Mouse (Mus musculus): ENCODE data around the gene Ebna1bp2. TPM values are rescaled to one million over a fixed set of nuclear protein-coding genes. Genes with fewer than 3 reads are reported as not detected.

Ebna1bp2 gene
- polyA plus RNA-seq (2015; fragmentation: Nextera tagmentation; extraction: Ambion mirVana): 88.3 and 91.6 TPM in 2 replicates

DNA sequence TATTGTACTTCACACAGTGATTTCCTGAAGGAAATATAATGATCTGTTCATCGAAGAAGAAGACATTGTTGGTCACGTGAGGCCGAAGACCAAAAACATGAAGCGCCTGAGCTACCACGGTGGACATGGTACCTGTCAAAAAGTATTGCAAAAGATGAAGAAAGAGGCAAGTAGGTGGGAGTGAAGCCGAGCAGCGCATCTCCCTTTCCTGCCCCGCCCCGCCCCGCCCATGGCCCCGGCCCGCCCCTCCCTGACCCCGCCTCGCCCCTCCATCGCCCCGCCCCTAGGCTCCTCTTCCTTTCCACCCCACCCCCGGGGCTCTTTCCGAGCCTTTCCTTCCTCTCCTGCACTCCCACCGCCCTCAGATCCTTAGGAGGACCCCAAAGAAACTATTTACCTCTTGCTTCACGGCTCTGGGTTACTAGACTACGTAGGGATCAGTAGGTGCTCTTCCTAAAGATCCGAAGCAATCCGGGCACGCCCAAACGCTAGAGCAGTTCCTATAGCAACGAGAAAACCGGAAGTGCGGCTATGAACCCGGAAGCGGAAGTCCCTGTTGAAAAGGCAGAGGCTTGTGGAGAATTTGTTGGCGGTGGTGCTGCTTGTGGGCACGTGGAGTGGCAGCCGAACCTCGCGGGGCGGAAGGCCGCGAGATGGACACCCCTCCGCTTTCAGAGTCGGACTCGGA lies at the start of gene Ebna1bp2, which contains the start of gene Cfap57:
Gene Ebna1bp2 (plus strand): TSS at position 521 of the 688 bp plus-strand sequence.
Gene Cfap57 (minus strand): TSS at position 499 of the 688 bp plus-strand sequence.
- WGBS: under 1% methylated on average over 31 of the region's 41 CpGs

DNA sequence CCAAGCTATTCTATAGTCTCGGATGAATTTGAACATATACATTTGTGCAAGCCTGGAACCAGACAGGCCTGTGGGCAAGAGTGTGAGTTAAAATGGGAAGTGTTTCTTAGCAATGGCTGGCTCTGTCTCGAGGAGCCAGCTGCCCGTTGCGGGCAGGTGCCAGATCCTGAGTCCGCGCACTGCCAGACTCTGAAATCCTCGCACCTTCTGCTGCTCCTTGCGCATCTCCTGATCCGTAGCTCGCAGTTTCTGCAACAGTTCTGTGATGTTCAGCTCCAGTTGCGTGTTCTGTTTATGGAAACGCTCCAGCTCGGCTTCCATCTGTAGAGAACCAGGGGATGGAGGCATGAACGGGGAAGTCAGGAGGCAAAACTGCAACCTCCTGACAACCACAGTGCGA lies 49.2 kb upstream of the Ebna1bp2 start:
- 84% methylated on average over 15 of the region's 15 CpGs for WGBS

More for the DNA sequence above, at the start of gene Ebna1bp2, which contains the start of gene Cfap57:
- peak within 1 kb of the TSS; percentile 94 for H3K4me2 ChIP-seq
- H3K27me3 ChIP-seq (replicated peaks): no peaks in the 10 kb centered on the region
- peaks cover 12% of the 10 kb centered on the region for H3K4me1 ChIP-seq
- peak within 1 kb of the TSS; percentile 64 for H3K9ac ChIP-seq
- H3K27ac ChIP-seq: peak within 1 kb of the TSS; percentile 65
- peak within 1 kb of the TSS; percentile 62 for H3K4me3 ChIP-seq
- peak; percentile 94 for ATAC-seq (replicated peaks)
- H3K9me3 ChIP-seq: no peaks in the 10 kb centered on the region
- peaks cover 19% of the 10 kb centered on the region for H3K36me3 ChIP-seq (replicated peaks)

DNA sequence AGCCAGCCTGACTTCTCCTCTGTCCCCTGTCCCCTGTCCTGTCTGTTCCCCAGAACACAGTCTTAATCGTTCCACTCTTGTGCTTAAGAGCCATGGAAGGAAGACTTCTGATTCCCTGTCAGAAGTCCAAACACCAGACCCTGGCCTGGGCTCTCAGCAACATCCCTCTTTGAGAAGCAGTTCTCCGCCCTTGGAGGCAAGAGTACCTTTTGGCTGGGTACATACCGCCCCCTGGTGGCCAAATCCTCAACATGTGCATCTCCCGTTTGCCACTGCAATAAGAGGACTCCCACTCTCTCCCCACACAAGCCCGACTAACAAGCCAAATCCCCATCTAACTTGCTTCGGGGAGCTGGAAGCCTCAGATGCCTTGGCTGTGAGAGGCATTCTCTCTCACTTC lies 44.5 kb upstream of the Ebna1bp2 start:
- whole genome bisulfite sequencing: 3% methylated on average over 6 of the region's 6 CpGs
- Histone ChIP-seq H3K36me3 (replicated peaks) (no peaks in the 10 kb centered on the region), H3K9ac (no peak overlapping the region), H3K27ac (no peak overlapping the region), H3K4me3 (no peak overlapping the region), H3K4me2 (no peak overlapping the region), H3K9me3 (no peaks in the 10 kb centered on the region), H3K4me1 (no peaks in the 10 kb centered on the region), H3K27me3 (replicated peaks) (no peaks in the 10 kb centered on the region)
- peak; percentile 73 for ATAC-seq (replicated peaks)

More for the DNA sequence above, 49.2 kb upstream of the Ebna1bp2 start:
- Histone ChIP-seq H3K4me2 (no peak overlapping the region), H3K9me3 (no peaks in the 10 kb centered on the region), H3K27me3 (replicated peaks) (no peaks in the 10 kb centered on the region), H3K27ac (no peak overlapping the region), H3K4me3 (no peak overlapping the region), H3K36me3 (replicated peaks) (no peaks in the 10 kb centered on the region), H3K9ac (no peak overlapping the region), H3K4me1 (no peaks in the 10 kb centered on the region)
- ATAC-seq (replicated peaks): no peak

DNA sequence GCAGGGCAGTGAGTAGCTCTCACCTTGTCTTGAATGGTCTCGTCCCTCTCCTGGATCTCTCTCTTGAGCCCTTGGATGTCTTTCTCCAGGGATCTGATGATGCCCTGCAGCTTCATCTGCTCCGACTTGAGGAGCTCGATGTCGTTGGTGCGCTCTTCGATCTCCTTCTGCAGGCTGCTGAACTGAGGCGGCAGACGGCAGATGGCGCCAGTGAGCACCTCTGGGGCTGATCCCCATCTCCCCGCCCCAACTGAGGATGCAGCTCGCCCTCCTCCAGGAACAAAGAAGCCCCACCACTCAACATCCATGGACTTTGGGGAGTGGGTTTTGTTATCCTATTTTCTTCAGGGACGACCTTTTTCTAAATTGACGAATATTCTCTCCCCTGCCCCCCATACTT lies 41.3 kb upstream of the Ebna1bp2 start:
- H3K27me3 ChIP-seq (replicated peaks): no peaks in the 10 kb centered on the region
- no peak overlapping the region for H3K9ac ChIP-seq
- H3K4me2 ChIP-seq: no peak overlapping the region
- H3K4me3 ChIP-seq: no peak overlapping the region
- no peaks in the 10 kb centered on the region for H3K4me1 ChIP-seq
- ATAC-seq (replicated peaks): no peak
- whole genome bisulfite sequencing: 47% methylated on average over 13 of the region's 13 CpGs
- no peak overlapping the region for H3K27ac ChIP-seq
- no peaks in the 10 kb centered on the region for H3K36me3 ChIP-seq (replicated peaks)
- no peaks in the 10 kb centered on the region for H3K9me3 ChIP-seq

DNA sequence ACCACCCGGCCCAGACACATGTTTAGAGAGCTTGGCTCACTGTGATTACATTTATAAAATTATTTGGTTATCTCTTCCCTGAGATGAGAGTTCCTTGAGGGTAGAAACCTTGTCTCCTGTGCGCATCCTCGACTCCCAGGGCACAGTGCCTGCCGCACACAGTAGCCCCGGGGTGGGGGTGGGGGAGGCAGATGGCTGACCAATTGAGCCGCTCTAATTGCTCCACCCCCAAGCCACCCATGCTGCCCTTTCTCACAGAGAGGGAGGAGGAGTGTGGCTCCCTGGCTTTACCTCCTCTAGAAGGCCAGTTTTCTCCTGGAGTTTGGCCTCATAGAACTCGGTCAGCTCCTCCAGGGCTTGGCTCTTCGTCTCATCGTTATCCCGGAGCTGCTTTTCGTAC lies 39.1 kb upstream of the Ebna1bp2 start:
- ATAC-seq (replicated peaks): no peak
- Histone ChIP-seq H3K4me1 (no peaks in the 10 kb centered on the region), H3K27me3 (replicated peaks) (no peaks in the 10 kb centered on the region), H3K27ac (no peak overlapping the region), H3K4me3 (no peak overlapping the region), H3K36me3 (replicated peaks) (no peaks in the 10 kb centered on the region), H3K9me3 (no peaks in the 10 kb centered on the region), H3K4me2 (no peak overlapping the region), H3K9ac (no peak overlapping the region)
- 32% methylated on average over 11 of the region's 11 CpGs for WGBS

DNA sequence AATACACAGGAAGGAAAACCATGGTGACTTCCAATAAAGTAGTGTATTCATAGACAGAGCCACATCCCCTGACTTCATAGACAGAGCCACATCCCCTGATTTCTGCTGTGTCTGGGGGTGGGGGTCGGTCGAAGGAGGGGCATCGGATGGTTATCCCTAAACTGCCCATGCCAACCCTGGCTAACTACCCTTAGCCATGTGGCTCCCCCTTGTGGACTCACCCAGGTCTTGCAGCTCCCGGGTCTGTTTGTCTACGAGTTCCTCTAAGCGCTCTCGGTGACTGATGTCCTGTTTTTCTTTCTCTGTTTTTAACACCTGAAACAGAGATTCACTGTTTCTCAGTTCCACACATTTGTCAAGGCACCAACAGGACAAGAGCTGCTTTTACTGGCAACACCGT lies 38.0 kb upstream of the Ebna1bp2 start:
- 95% methylated on average over 8 of the region's 8 CpGs for WGBS
- ATAC-seq (replicated peaks): no peak

DNA sequence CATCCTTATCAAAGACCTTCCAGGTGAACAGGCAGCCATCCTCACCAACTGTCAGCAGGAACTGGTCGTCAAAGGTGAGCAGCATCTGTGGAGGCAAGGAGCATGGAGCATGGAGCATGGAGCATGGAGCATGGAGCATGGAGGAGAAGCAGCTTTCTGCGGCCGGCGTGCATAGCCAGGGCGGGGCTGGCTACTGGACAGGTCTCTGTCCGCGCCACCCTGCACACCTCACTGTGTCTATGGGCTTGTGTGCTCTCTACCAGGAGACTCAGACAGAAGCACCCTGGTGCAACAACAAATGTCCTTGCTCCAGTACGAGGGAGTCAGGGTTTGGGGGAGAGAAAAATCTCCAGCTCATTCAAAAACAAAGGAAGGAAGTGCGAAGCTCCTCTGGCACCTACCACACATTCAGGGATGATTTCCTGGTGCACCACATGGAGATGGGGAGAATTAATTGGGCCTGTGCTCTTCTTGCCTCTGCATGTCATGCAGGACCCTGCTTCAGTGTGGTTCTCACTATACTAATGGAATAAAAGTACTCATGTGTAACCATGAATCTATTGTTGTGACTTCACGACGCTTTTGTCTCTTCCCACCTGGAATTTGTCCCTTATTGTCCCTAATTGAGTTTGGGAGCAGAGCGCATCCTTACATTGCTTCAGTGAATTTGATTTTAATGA lies 31.4 kb upstream of the Ebna1bp2 start:
- peak overlapping the region; percentile 69 for H3K27ac ChIP-seq

More for the DNA sequence above, 38.0 kb upstream of the Ebna1bp2 start:
- H3K4me1 ChIP-seq: peaks cover 3% of the 10 kb centered on the region; the same call in 1 of the 2 replicates
- no peaks in the 10 kb centered on the region for H3K27me3 ChIP-seq (replicated peaks)
- H3K4me2 ChIP-seq: no peak overlapping the region
- H3K4me3 ChIP-seq: no peak overlapping the region
- H3K9me3 ChIP-seq: no peaks in the 10 kb centered on the region
- no peak overlapping the region for H3K9ac ChIP-seq
- no peaks in the 10 kb centered on the region for H3K36me3 ChIP-seq (replicated peaks)
- H3K27ac ChIP-seq: no peak overlapping the region

DNA sequence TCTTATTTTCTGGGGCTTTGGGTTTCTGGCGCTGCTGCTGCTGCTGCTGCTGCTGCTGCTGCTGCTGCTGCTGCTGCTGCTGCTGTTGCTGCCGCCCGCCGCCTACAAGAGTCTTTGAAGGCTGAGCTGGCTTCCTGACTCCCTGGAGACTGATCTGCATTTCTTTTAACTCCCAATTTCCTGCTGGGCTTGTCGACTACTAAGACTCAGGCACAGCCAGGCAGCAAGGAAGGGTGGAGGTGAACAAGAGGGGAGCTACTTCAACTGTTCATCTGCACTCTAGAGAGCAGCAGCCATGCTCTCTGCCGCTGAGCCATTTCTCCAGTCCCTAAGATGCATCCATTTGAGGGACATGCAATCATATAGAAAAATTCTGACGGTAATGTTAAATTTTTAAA lies 30.9 kb upstream of the Ebna1bp2 start:
- Histone ChIP-seq H3K27me3 (replicated peaks) (no peaks in the 10 kb centered on the region), H3K4me2 (peak overlapping the region; percentile 26; the same call in 1 of the 2 replicates), H3K4me3 (no peak overlapping the region), H3K9ac (no peak overlapping the region), H3K9me3 (no peaks in the 10 kb centered on the region), H3K36me3 (replicated peaks) (no peaks in the 10 kb centered on the region), H3K27ac (peak overlapping the region; percentile 69), H3K4me1 (peaks cover 14% of the 10 kb centered on the region)
- peak; percentile 73 for ATAC-seq (replicated peaks)
- WGBS: 2% methylated on average over 7 of the region's 7 CpGs

More for the DNA sequence above, 31.4 kb upstream of the Ebna1bp2 start:
- Histone ChIP-seq H3K9ac (no peak overlapping the region), H3K4me3 (no peak overlapping the region), H3K9me3 (no peaks in the 10 kb centered on the region), H3K4me1 (peaks cover 14% of the 10 kb centered on the region), H3K36me3 (replicated peaks) (no peaks in the 10 kb centered on the region), H3K27me3 (replicated peaks) (no peaks in the 10 kb centered on the region), H3K4me2 (peak overlapping the region; percentile 26; the same call in 1 of the 2 replicates)
- ATAC-seq (replicated peaks): peak; percentile 47
- WGBS: 55% methylated on average over 12 of the region's 12 CpGs

DNA sequence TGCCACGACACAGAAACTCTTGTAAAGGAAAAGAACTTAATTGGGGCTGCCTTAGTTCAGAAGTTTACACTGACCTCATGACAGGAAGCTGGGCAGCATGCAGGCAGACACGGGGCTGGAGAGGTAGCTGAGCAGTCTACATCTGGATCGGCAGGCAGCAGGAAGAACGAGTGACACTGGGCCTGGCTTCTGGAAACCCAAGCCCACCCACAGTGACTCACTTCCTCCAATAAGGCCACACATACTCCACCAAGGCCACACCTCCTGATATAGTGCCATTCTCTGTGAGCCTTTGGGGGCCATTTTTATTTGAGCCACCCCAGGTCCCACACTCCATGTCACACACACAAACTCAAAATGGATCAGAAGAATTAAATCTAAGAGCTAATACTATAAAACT lies 16.5 kb upstream of the Ebna1bp2 start:
- Histone ChIP-seq H3K4me3 (no peak overlapping the region), H3K27ac (no peak overlapping the region), H3K9ac (no peak overlapping the region), H3K4me1 (no peaks in the 10 kb centered on the region), H3K36me3 (replicated peaks) (no peaks in the 10 kb centered on the region), H3K4me2 (no peak overlapping the region), H3K9me3 (no peaks in the 10 kb centered on the region), H3K27me3 (replicated peaks) (no peaks in the 10 kb centered on the region)
- WGBS: 71% methylated on average over 4 of the region's 4 CpGs
- no peak for ATAC-seq (replicated peaks)

DNA sequence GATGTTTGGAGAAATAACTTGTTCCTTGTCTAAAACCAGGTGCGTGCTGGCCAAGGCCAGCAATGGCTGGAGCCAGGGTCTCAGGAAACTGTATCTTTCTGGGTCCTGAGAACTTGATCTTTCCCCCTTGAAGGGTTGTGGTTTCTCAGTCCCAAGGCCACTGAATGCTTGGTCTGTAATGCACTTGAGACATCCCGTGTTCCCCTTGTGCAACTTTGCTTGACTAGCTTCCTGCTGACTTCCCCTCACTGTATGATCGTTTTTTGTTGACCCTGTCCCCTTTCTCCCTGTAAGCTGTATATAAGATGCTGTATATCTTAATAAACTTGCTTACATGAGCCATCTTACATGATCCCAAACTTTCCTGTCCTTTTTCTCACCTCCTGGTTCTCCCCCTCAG lies 10.8 kb upstream of the Ebna1bp2 start:
- H3K9ac ChIP-seq: no peak overlapping the region
- H3K27ac ChIP-seq: no peak overlapping the region
- no peaks in the 10 kb centered on the region for H3K36me3 ChIP-seq (replicated peaks)
- WGBS: 69% methylated on average over 3 of the region's 3 CpGs
- H3K4me2 ChIP-seq: no peak overlapping the region
- H3K9me3 ChIP-seq: no peaks in the 10 kb centered on the region
- H3K4me1 ChIP-seq: no peaks in the 10 kb centered on the region
- ATAC-seq (replicated peaks): no peak
- no peaks in the 10 kb centered on the region for H3K27me3 ChIP-seq (replicated peaks)
- H3K4me3 ChIP-seq: no peak overlapping the region

DNA sequence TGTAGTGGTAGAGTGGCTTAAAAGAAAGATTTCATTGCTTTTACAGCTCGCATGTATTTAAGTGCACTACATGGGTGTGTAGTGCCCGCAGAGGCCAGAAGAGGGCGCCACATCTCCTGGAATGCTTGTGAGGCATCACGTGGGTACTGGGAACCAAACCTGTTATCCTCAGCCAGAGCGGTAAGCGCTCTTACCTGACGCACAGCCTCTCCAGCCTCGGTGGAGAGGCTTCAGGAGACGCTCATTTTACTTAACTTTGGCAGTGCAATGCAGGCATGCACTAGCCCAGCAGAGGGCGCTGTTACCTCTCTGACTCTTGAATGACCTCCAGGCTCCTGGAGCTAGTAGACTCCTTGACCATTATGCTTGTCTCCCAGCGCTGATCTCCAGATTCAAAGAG lies 8.0 kb upstream of the Ebna1bp2 start:
- H3K4me3 ChIP-seq: no peak overlapping the region
- no peak overlapping the region for H3K27ac ChIP-seq
- no peak for ATAC-seq (replicated peaks)
- H3K9ac ChIP-seq: no peak overlapping the region
- H3K27me3 ChIP-seq (replicated peaks): no peaks in the 10 kb centered on the region
- no peak overlapping the region for H3K4me2 ChIP-seq
- WGBS: 26% methylated on average over 11 of the region's 11 CpGs
- no peaks in the 10 kb centered on the region for H3K4me1 ChIP-seq
- H3K9me3 ChIP-seq: no peaks in the 10 kb centered on the region
- no peaks in the 10 kb centered on the region for H3K36me3 ChIP-seq (replicated peaks)

DNA sequence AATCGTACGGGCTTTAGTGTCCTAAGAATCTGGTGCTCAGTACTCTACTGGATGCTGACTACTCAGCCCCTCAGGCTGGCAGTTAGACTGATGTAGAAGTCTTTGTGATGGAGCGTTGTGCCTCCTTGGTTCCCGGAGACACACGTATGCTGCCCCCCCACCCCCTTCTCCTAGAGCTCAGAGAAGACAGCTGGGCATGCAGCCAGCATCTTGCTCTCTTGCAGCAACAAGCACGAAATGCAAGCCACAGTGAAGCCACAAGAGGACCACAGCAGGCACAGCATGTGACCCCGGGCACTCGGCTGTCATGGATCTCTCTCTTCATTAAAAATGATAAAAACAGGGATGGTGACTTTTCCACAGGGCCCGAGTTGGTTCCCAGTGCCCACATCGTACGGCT lies 5.2 kb upstream of the Ebna1bp2 start:
- 78% methylated on average over 11 of the region's 11 CpGs for WGBS
- H3K36me3 ChIP-seq (replicated peaks): no peaks in the 10 kb centered on the region

More for the DNA sequence above, 5.2 kb upstream of the Ebna1bp2 start:
- H3K4me1 ChIP-seq: no peaks in the 10 kb centered on the region
- no peak for ATAC-seq (replicated peaks)
- no peaks in the 10 kb centered on the region for H3K9me3 ChIP-seq
- no peak overlapping the region for H3K4me3 ChIP-seq
- H3K9ac ChIP-seq: no peak overlapping the region
- H3K4me2 ChIP-seq: no peak overlapping the region
- H3K27me3 ChIP-seq (replicated peaks): no peaks in the 10 kb centered on the region
- H3K27ac ChIP-seq: no peak overlapping the region
